Mouse (Mus musculus): ENCODE data around the gene Aagab.

Aagab gene

GRCm38 (mm10) chr9:63672797-63673493, 70.5 kb downstream of the Aagab start:
- DNase-seq (ENCODE audit: low spot score in 2 of 2) = no peak

- no peak for DNase-seq (ENCODE audit: low spot score in 2 of 2)
Observed at GRCm38 (mm10) chr9:63673494-63673805, 71.0 kb downstream of the Aagab start.

- DNase-seq (ENCODE audit: low spot score in 2 of 2) = no peak
Observed at GRCm38 (mm10) chr9:63674613-63675012, 72.2 kb downstream of the Aagab start.

GRCm38 (mm10) chr9:63677621-63678020, 75.2 kb downstream of the Aagab start:
- DNase-seq (ENCODE audit: low spot score in 2 of 2) = no peak

- no peak for DNase-seq (ENCODE audit: low spot score in 2 of 2)
Observed at GRCm38 (mm10) chr9:63678076-63678475, 75.6 kb downstream of the Aagab start.

GRCm38 (mm10) chr9:63682301-63682700, 79.8 kb downstream of the Aagab start:
- DNase-seq (ENCODE audit: low spot score in 2 of 2) = no peak

GRCm38 (mm10) chr9:63682943-63683342, 80.5 kb downstream of the Aagab start:
- DNase-seq (ENCODE audit: low spot score in 2 of 2) = no peak

GRCm38 (mm10) chr9:63684277-63684676, 81.8 kb downstream of the Aagab start:
- DNase-seq (ENCODE audit: low spot score in 2 of 2) = no peak

- DNase-seq (ENCODE audit: low spot score in 2 of 2) = no peak
Observed at GRCm38 (mm10) chr9:63685352-63685751, 82.9 kb downstream of the Aagab start.

GRCm38 (mm10) chr9:63687413-63688015, 85.1 kb downstream of the Aagab start:
- no peak for DNase-seq (ENCODE audit: low spot score in 2 of 2)

- no peak for DNase-seq (ENCODE audit: low spot score in 2 of 2)
Observed at GRCm38 (mm10) chr9:63690511-63690910, 88.1 kb downstream of the Aagab start.

GRCm38 (mm10) chr9:63691960-63692359, 89.5 kb downstream of the Aagab start:
- DNase-seq (ENCODE audit: low spot score in 2 of 2) = no peak
